Mouse (Mus musculus) intestine, embryonic 16.5 days (tissue): Measurements from ENCODE around the gene Gm11564. TPM values are rescaled to one million over a fixed set of nuclear protein-coding genes. Genes with fewer than 3 reads are reported as not detected.
"Not testable (repeated sequence)": the region's sequence is repeated elsewhere in the genome, so short reads cannot be mapped to it uniquely, and the experiment has no call there.

Source experiments
- ATAC-seq: fragments of 200-750 bp; cut with Nextera tagmentation; 2 replicates; pipeline ENCODE4 v1.8.0; 2017; ENCODE audit warnings: moderate TSS enrichment, moderate library complexity
- H3K27ac ChIP-seq: fragments of 300-500 bp; sonication (generic); 2 replicates; pipeline ENCODE4 v1.5.1; 2014; ENCODE audit warnings: mild to moderate bottlenecking, low read length
- H3K27me3 ChIP-seq: fragments of 300-500 bp; sonication (generic); replicated peaks from 2 replicates; pipeline ENCODE4 v1.6.1; 2014; ENCODE audit warnings: low read length, control low read depth, mixed read lengths; ENCODE audit not compliant: control insufficient read depth, insufficient read depth
- H3K36me3 ChIP-seq: fragments of 300-500 bp; sonication (generic); 2 replicates; pipeline ENCODE4 v1.6.1; 2014; ENCODE audit warnings: low read length, control low read depth; ENCODE audit not compliant: control insufficient read depth, insufficient read depth
- H3K4me1 ChIP-seq: fragments of 300-500 bp; sonication (generic); 2 replicates; pipeline ENCODE4 v1.6.1; 2014; ENCODE audit warnings: low read length, control low read depth, mixed read lengths; ENCODE audit not compliant: control insufficient read depth, insufficient read depth
- H3K4me2 ChIP-seq: fragments of 300-500 bp; sonication (generic); 2 replicates; pipeline ENCODE4 v1.6.1; 2014; ENCODE audit warnings: low read depth, low read length, control low read depth
- H3K4me3 ChIP-seq: fragments of 300-500 bp; sonication (generic); 2 replicates; pipeline ENCODE4 v1.5.1; 2014; ENCODE audit warnings: mild to moderate bottlenecking, low read length
- H3K9ac ChIP-seq: fragments of 300-500 bp; sonication (generic); 2 replicates; pipeline ENCODE4 v1.6.1; 2014; ENCODE audit warnings: low read depth, low read length
- H3K9me3 ChIP-seq: fragments of 300-500 bp; sonication (generic); 2 replicates; pipeline ENCODE4 v1.6.1; 2016; ENCODE audit warnings: low read length, control low read depth; ENCODE audit not compliant: control insufficient read depth
- WGBS: fragments of 180-500 bp; shearing (Covaris S2); extraction: QIAGEN DNeasy Blood & Tissue Kit; methylation state at CpG from one replicate; pipeline ENCODE4 v1.1.7; 2014; 5-methylcytosine and 5-hydroxymethylcytosine counted together
- polyA plus RNA-seq: library from polyadenylated mRNA; unstranded; fragments of >200 nt; fragmentation: Nextera tagmentation; extraction: Ambion mirVana; gene quantifications from 2 replicates; pipeline ENCODE4 v1.2.1, GENCODE M21; 2015

The Gm11564 gene
- not detected in 2 replicates for polyA plus RNA-seq

GRCm38 (mm10) chr11:99815566-99815965 is at the start of gene Gm11564:
Gm11564 (minus strand) TSS chr11:99815666.
- not testable (repeated sequence) for H3K4me2 ChIP-seq, H3K9me3 ChIP-seq, H3K4me3 ChIP-seq, H3K36me3 ChIP-seq, ATAC-seq, H3K27ac ChIP-seq, H3K9ac ChIP-seq, H3K4me1 ChIP-seq, H3K27me3 ChIP-seq
- 91% methylated on average over 2 of the region's 2 CpGs for WGBS

- H3K9ac ChIP-seq, H3K4me3 ChIP-seq, H3K36me3 ChIP-seq, H3K4me2 ChIP-seq, H3K4me1 ChIP-seq, H3K27me3 ChIP-seq, H3K9me3 ChIP-seq, ATAC-seq, H3K27ac ChIP-seq: not testable (repeated sequence)
- 74% methylated on average over 1 of the region's 1 CpGs for WGBS
Measured at GRCm38 (mm10) chr11:99864176-99864575, 48.7 kb upstream of the Gm11564 start, which contains the start of gene Gm11559. Gm11559 (plus strand) TSS chr11:99864476.

DNA sequence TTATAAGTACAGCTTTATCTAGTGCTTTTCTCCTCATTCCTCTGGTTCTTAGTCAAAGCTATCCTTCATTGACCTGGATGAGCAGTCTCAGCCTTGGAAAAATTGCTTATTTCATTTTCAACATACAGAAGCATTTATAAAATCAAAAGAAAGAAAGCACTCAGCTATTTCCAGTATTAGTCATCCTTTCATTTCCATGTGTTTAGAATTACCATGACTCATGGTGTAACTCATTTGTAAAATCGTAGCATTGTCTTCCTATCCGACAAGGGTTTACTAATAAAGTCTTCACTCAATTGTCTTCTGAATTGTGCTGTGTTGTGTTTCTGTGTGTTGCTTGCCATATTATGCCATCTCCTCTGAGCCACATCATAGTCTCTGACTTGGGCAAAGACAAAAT is 43.3 kb upstream of the Gm11564 start:
- no peaks in the 10 kb centered on the region for H3K4me1 ChIP-seq
- no peak overlapping the region for H3K9ac ChIP-seq
- ATAC-seq, result no peak
- H3K27me3 ChIP-seq, result no peaks in the 10 kb centered on the region
- no peaks in the 10 kb centered on the region for H3K36me3 ChIP-seq
- 76% methylated on average over 2 of the region's 2 CpGs for WGBS
- H3K27ac ChIP-seq, result no peak overlapping the region
- no peaks in the 10 kb centered on the region for H3K9me3 ChIP-seq
- no peak overlapping the region for H3K4me2 ChIP-seq
- H3K4me3 ChIP-seq, result no peak overlapping the region

- Histone ChIP-seq H3K9ac (no peak within 1 kb of the TSS), H3K4me2 (no peak within 1 kb of the TSS), H3K27ac (no peak within 1 kb of the TSS), H3K36me3 (no peaks in the 10 kb centered on the region), H3K4me1 (no peaks in the 10 kb centered on the region), H3K4me3 (no peak within 1 kb of the TSS), H3K27me3 (no peaks in the 10 kb centered on the region), H3K9me3 (no peaks in the 10 kb centered on the region)
- ATAC-seq, result no peak
- 86% methylated on average over 2 of the region's 2 CpGs for WGBS
Measured at GRCm38 (mm10) chr11:99857617-99858016, 42.2 kb upstream of the Gm11564 start, which contains the start of gene Gm11568. Gm11568 (plus strand) TSS chr11:99857917.

DNA sequence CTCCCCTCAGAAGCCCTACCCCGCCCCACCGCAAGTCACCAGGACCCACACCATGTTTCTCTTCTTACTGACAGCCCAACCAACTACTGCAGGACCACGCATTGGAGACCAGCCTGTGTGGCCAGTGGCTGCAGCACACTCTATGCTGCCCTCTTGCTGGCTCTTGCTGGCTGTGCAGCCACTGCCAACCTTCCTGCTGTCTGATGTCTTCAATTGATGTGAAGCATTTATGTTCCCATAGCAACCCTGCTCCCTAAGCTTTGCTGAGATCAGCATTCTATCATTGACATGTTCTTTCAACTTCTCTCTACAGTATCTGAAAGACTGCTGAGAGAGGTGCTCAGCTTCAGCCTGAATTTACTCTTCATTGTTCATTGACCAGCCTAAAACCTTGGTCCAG is 38.7 kb upstream of the Gm11564 start:
- Histone ChIP-seq H3K9ac (no peak overlapping the region), H3K4me1 (no peaks in the 10 kb centered on the region), H3K27ac (no peak overlapping the region), H3K27me3 (no peaks in the 10 kb centered on the region), H3K9me3 (no peaks in the 10 kb centered on the region), H3K36me3 (no peaks in the 10 kb centered on the region), H3K4me2 (no peak overlapping the region), H3K4me3 (no peak overlapping the region)
- ATAC-seq, result no peak
- WGBS, result 55% methylated on average over 3 of the region's 3 CpGs

DNA sequence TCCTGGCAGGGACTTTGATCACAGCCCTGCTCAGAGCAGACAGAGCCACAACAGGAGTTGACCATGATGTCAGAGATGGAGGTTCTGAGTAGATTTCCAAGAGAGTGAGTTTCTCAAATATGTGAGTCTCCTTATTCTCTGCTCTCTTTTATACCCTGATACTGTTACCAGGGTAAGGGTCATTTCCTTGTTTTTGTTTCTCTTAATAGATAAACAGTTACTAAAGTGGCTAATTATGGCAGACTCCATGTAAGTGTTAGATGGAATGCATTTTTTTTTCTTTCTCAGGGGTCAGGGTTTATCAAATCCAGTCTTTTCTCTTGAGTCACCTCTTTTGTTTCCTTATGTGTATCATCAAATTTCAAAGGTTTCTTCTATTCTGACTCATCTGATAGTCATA is 36.0 kb upstream of the Gm11564 start, which contains the start of gene Krtap4-16:
TSS of gene Krtap4-16 (minus strand) at position 101 of the 400 bp plus-strand sequence.
- no peak within 1 kb of the TSS for H3K4me3 ChIP-seq
- no peak for ATAC-seq
- no peaks in the 10 kb centered on the region for H3K4me1 ChIP-seq
- H3K9me3 ChIP-seq, result no peaks in the 10 kb centered on the region
- no peak within 1 kb of the TSS for H3K4me2 ChIP-seq
- no peak within 1 kb of the TSS for H3K27ac ChIP-seq
- no peaks in the 10 kb centered on the region for H3K27me3 ChIP-seq
- H3K9ac ChIP-seq, result no peak within 1 kb of the TSS
- no peaks in the 10 kb centered on the region for H3K36me3 ChIP-seq

- H3K9me3 ChIP-seq, result no peaks in the 10 kb centered on the region
- H3K9ac ChIP-seq, result no peak overlapping the region
- 88% methylated on average over 2 of the region's 2 CpGs for WGBS
- H3K27me3 ChIP-seq, result no peaks in the 10 kb centered on the region
- H3K4me1 ChIP-seq, result no peaks in the 10 kb centered on the region
- H3K36me3 ChIP-seq, result no peaks in the 10 kb centered on the region
- no peak overlapping the region for H3K4me2 ChIP-seq
- no peak overlapping the region for H3K27ac ChIP-seq
- no peak overlapping the region for H3K4me3 ChIP-seq
- ATAC-seq, result no peak
Measured at GRCm38 (mm10) chr11:99846746-99847145, 31.3 kb upstream of the Gm11564 start.

GRCm38 (mm10) chr11:99842185-99842584 is 26.7 kb upstream of the Gm11564 start:
- no peak for ATAC-seq
- 70% methylated on average over 1 of the region's 1 CpGs for WGBS
- Histone ChIP-seq H3K9ac (no peak overlapping the region), H3K4me1 (no peaks in the 10 kb centered on the region), H3K36me3 (no peaks in the 10 kb centered on the region), H3K27ac (no peak overlapping the region), H3K4me3 (no peak overlapping the region), H3K4me2 (no peak overlapping the region), H3K27me3 (no peaks in the 10 kb centered on the region), H3K9me3 (no peaks in the 10 kb centered on the region)

GRCm38 (mm10) chr11:99837966-99838365 is 22.5 kb upstream of the Gm11564 start, which contains the start of gene 2300003K06Rik:
2300003K06Rik (minus strand) TSS chr11:99838066.
- Histone ChIP-seq H3K4me3 (no peak within 1 kb of the TSS), H3K27ac (no peak within 1 kb of the TSS), H3K4me2 (no peak within 1 kb of the TSS), H3K27me3 (no peaks in the 10 kb centered on the region), H3K4me1 (no peaks in the 10 kb centered on the region), H3K36me3 (no peaks in the 10 kb centered on the region), H3K9me3 (no peaks in the 10 kb centered on the region), H3K9ac (no peak within 1 kb of the TSS)
- WGBS, result 68% methylated on average over 1 of the region's 1 CpGs
- ATAC-seq, result no peak

- H3K9ac ChIP-seq, H3K4me3 ChIP-seq, H3K27me3 ChIP-seq, ATAC-seq, H3K4me1 ChIP-seq, H3K36me3 ChIP-seq, H3K9me3 ChIP-seq, H3K4me2 ChIP-seq, H3K27ac ChIP-seq: not testable (repeated sequence)
Measured at GRCm38 (mm10) chr11:99809792-99810191, 5.7 kb downstream of the Gm11564 start, which contains the start of gene Krtap4-13. Krtap4-13 (minus strand) TSS chr11:99809892.
